Mouse (Mus musculus): ENCODE results near the gene Olfr821.
"Not testable (repeated sequence)": the region's sequence is repeated elsewhere in the genome, so short reads cannot be mapped to it uniquely, and the experiment has no call there.

The Olfr821 gene

DNA sequence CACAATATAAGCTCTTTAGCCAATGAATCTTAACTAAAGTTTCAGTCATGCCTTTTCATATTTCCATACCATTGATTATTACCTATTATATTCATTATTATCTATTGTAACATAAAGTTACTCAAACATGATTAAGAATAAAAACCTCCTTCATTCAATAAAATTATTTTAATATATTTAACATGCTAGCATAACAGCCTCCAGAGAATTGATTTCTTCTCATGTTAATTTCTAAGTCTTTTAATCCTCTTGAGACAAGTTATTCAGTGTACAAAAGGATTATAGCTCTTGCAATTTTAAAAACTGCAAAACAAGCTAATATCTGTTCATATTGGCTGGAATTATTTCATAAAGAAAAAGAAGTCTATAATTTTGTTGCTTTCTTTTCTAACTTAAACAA, at the start of gene Olfr821:
Olfr821 (plus strand) TSS at position 301 of the 400 bp plus-strand sequence.
- in situ Hi-C loops (cut with MboI, MseI): no loop called here

DNA sequence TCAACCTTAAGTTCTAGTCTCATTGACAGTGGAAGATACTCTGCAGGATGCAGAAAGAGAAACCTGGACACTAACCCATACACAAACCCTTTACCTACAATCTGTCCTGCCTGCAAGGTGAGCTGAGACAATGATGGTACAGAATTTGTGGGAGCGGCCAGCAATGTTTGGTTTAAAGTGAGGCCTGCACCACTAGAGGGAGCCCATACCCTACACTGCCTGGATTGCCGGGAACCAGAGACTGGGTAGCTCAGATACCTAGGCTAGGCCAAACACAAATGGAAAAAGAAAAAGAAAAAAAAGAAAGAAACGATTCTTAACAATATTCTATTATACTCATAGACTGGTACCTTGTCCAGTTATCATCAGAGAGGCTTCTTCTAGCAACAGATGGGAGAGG, 48.3 kb upstream of the Olfr821 start:
- in situ Hi-C loops (cut with MboI, MseI): not testable (repeated sequence)

DNA sequence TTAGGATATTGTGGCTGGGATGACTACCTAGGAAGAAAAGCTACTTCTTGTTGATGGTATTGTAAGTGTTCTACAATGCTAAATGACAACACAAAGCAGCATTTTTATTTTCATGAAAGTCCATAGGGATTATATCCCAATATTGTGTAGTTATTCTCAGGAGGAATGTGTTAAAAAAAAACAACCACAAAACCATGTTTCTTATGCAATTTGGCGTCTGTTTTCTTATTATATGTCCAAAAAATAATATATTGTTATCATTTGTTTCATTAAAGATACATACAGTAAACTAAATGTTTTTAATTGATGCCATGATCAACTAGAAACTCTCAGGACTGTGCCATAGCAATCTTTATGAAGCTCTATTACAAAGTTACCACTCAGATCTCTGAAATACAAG, 45.2 kb upstream of the Olfr821 start, which contains the start of gene Gm10310:
Gm10310 (minus strand) TSS at position 101 of the 400 bp plus-strand sequence.
- in situ Hi-C loops (cut with MboI, MseI): not testable (repeated sequence)

DNA sequence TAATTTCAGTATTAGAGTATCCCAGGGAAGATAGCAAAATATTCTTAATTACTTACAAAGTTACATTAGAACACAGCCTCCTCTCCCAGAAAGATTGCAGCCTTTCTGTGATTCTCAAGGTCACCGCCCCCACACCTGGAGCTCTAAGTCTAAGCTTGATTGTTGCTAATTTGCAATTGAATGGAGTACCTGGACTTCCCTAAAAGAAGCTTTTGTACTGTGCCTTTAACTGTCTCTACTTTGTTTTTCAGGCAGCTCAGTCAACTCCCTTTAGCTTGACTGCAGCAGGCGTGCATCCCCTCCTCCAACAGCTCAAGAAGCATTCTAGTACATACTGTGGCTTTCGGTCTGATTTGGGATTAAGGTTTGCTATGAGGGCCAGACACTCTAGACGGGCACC, 26.0 kb upstream of the Olfr821 start:
- in situ Hi-C loops (cut with MboI, MseI): not testable (repeated sequence)

DNA sequence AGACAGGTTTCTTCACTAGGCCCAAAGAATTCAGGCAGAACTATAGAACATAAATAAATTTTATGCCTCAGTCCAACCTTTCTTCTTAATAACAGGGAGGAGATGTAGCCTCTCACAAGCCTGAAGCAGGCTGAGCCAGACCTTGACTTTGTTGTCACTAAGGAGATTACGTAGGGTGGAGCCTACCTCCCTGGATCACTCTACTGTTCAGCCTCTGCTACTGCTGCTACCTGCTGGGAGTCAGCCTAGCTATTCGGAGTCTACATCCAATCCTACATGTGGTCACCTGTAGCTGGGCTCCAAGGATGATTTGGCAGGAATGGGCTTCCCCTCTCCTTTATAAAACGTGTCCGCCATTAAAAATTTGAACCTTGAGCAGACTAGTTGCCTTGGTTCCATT, 24.8 kb upstream of the Olfr821 start:
- in situ Hi-C loops (cut with MboI, MseI): not testable (repeated sequence)

- in situ Hi-C loops (cut with MboI, MseI): no loop called here
Measured at GRCm38 (mm10) chr10:130012321-130012720, 17.8 kb upstream of the Olfr821 start, which contains the start of gene Olfr820. Gene Olfr820 (plus strand): TSS chr10:130012621.

GRCm38 (mm10) chr10:130037096-130037495, 6.9 kb downstream of the Olfr821 start:
- in situ Hi-C loops (cut with MboI, MseI): no loop called here

DNA sequence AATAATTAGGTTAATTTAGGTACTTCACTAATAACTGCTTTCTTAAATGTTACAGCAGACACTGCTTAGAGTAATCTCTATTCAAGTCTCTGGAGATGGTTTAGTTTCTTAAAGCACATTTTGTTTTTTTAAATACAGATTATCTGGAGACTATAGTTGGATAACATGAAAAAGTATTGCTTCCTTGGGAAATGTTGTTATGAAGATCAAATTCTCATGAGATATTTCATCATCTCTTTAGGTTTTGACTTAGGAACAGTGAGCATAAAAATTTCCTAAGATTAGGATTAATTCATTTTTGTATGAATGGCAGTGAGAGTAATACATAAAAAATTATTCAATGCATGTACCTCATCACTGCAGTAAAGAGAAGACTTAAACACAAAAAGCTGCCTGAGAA, 40.8 kb downstream of the Olfr821 start, which contains the start of gene Olfr822:
Olfr822 (plus strand) TSS at position 301 of the 400 bp plus-strand sequence.
- in situ Hi-C loops (cut with MboI, MseI): no loop called here
